Mouse (Mus musculus): ENCODE measurements around the gene Lrmda. TPM values are rescaled to one million over a fixed set of nuclear protein-coding genes. Genes with fewer than 3 reads are reported as not detected.

Lrmda gene
- polyA plus RNA-seq, 1 experiment from 2014 or later, result 1.8 TPM

DNA sequence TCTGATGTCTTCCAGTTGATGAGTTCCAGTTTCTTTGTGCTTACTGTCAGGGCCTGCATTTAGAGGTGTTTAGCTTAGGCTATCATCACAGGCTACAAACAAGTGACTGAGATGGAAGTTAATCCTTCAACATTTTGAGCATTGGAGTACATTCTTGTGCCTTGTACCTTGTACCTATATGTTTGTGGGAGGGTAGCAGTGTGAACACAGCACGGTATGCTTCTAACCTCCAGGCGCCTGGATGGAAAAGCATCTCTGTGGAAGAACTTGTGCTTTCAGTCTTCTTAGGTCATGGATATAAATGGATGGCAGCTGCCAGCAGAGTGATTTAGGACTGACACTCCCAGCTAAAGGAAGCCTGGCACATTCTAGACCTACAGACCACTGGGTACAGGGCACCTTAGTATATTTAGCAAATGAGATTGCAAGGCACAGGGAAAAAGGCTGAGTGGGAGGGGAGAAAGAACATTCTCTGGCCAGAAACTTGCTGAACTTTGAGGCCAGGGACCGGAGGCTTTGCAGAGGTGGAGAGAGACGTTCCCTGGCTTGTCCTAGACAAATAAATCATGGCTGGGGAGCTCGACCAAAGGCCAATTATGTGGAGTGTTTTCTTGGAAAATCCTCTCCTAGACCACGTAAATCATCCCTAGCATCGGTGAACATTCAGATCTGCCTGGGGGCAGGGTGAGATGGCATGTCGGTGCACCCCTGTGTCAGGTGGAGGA is 607.8 kb downstream of the Lrmda start:
- H3K36me3 ChIP-seq (ENCODE audit: control insufficient read depth, insufficient read depth), result no peaks in the 10 kb centered on the region
- H3K4me1 ChIP-seq (replicated peaks; ENCODE audit: control insufficient read depth, insufficient read depth, low read length), result no peaks in the 10 kb centered on the region
- no peak for ATAC-seq
- H3K9ac ChIP-seq (ENCODE audit: low read depth, low read length), result no peak overlapping the region
- 43% methylated on average over 8 of the region's 8 CpGs for whole genome bisulfite sequencing
- no peaks in the 10 kb centered on the region for H3K9me3 ChIP-seq (ENCODE audit: control insufficient read depth)
- no peak overlapping the region for H3K4me2 ChIP-seq (replicated peaks; ENCODE audit: low read depth)
- no peak overlapping the region for H3K4me3 ChIP-seq (ENCODE audit: low read depth, low read length)
- TF ChIP-seq CTCF (IDR thresholded peaks at IDR 0.05; ENCODE audit: low read depth), result 0 out of 2 replicates have a peak, but pooled peaks have one; percentile 9
- no peak overlapping the region for H3K27ac ChIP-seq (ENCODE audit: low read depth, low read length)
- no peaks in the 10 kb centered on the region for H3K27me3 ChIP-seq (replicated peaks; ENCODE audit: control insufficient read depth, insufficient read depth, low read length)

DNA sequence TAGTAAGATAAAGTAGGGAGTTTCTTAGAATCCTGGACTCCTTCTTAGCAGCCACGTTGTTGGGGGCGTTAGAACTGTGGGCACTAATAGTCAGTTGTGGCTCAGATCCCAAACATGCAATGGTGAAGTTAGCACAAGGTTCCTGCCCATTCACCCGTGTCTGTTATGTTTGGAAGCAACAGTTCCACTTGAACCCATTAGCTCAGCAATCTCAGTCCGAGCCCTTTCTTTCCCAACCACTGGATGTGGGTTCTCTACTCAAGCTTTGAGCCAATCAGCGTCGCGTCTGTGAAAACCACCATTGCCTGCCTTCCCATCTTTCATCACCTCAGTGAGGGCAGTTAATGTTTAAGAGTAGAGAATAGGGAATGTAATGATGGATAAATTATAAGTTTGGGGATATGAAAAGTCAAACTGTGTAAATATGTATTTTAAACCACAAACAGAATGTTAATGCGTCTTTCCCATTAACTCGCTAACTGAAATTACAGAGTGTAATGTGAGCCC is 610.9 kb downstream of the Lrmda start:
- H3K4me1 ChIP-seq (replicated peaks; ENCODE audit: control insufficient read depth, insufficient read depth, low read length), result no peaks in the 10 kb centered on the region
- H3K4me2 ChIP-seq (replicated peaks; ENCODE audit: low read depth), result no peak overlapping the region
- H3K4me3 ChIP-seq (ENCODE audit: low read depth, low read length), result no peak overlapping the region
- H3K36me3 ChIP-seq (ENCODE audit: control insufficient read depth, insufficient read depth), result no peaks in the 10 kb centered on the region
- H3K27ac ChIP-seq (ENCODE audit: low read depth, low read length), result no peak overlapping the region
- no peaks in the 10 kb centered on the region for H3K9me3 ChIP-seq (ENCODE audit: control insufficient read depth)
- no peak for ATAC-seq
- 91% methylated on average over 9 of the region's 9 CpGs for WGBS
- no peak overlapping the region for H3K9ac ChIP-seq (ENCODE audit: low read depth, low read length)
- no peak for TF ChIP-seq CTCF (IDR thresholded peaks at IDR 0.05; ENCODE audit: low read depth)
- H3K27me3 ChIP-seq (replicated peaks; ENCODE audit: control insufficient read depth, insufficient read depth, low read length), result no peaks in the 10 kb centered on the region

- H3K4me3 ChIP-seq (ENCODE audit: low read depth, low read length), result no peak overlapping the region
- no peaks in the 10 kb centered on the region for H3K36me3 ChIP-seq (ENCODE audit: control insufficient read depth, insufficient read depth)
- H3K9me3 ChIP-seq (ENCODE audit: control insufficient read depth), result no peaks in the 10 kb centered on the region
- WGBS, result 38% methylated on average over 1 of the region's 1 CpGs
- no peaks in the 10 kb centered on the region for H3K4me1 ChIP-seq (replicated peaks; ENCODE audit: control insufficient read depth, insufficient read depth, low read length)
- H3K27ac ChIP-seq (ENCODE audit: low read depth, low read length), result no peak overlapping the region
- H3K9ac ChIP-seq (ENCODE audit: low read depth, low read length), result no peak overlapping the region
- no peak overlapping the region for H3K4me2 ChIP-seq (replicated peaks; ENCODE audit: low read depth)
- ATAC-seq, result no peak
- no peaks in the 10 kb centered on the region for H3K27me3 ChIP-seq (replicated peaks; ENCODE audit: control insufficient read depth, insufficient read depth, low read length)
- TF ChIP-seq CTCF (IDR thresholded peaks at IDR 0.05; ENCODE audit: low read depth), result no peak
Observed at GRCm38 (mm10) chr14:22633612-22634011, 614.1 kb downstream of the Lrmda start.

GRCm38 (mm10) chr14:22643494-22643893 is 624.0 kb downstream of the Lrmda start:
- no peak overlapping the region for H3K27ac ChIP-seq (ENCODE audit: low read depth, low read length)
- H3K4me1 ChIP-seq (replicated peaks; ENCODE audit: control insufficient read depth, insufficient read depth, low read length), result no peaks in the 10 kb centered on the region; the same call in 1 of the 2 replicates
- no peaks in the 10 kb centered on the region for H3K27me3 ChIP-seq (replicated peaks; ENCODE audit: control insufficient read depth, insufficient read depth, low read length)
- no peak overlapping the region for H3K9ac ChIP-seq (ENCODE audit: low read depth, low read length)
- no peaks in the 10 kb centered on the region for H3K9me3 ChIP-seq (ENCODE audit: control insufficient read depth)
- no peak for ATAC-seq
- TF ChIP-seq CTCF (IDR thresholded peaks at IDR 0.05; ENCODE audit: low read depth), result no peak
- no peaks in the 10 kb centered on the region for H3K36me3 ChIP-seq (ENCODE audit: control insufficient read depth, insufficient read depth)
- H3K4me3 ChIP-seq (ENCODE audit: low read depth, low read length), result no peak overlapping the region
- 81% methylated on average over 4 of the region's 4 CpGs for WGBS
- no peak overlapping the region for H3K4me2 ChIP-seq (replicated peaks; ENCODE audit: low read depth)

GRCm38 (mm10) chr14:22647879-22648611 is 628.5 kb downstream of the Lrmda start:
- 49% methylated on average over 9 of the region's 9 CpGs for WGBS
- Histone ChIP-seq H3K36me3 (ENCODE audit: control insufficient read depth, insufficient read depth) (no peaks in the 10 kb centered on the region), H3K4me1 (replicated peaks; ENCODE audit: control insufficient read depth, insufficient read depth, low read length) (no peaks in the 10 kb centered on the region; the same call in 1 of the 2 replicates), H3K4me2 (replicated peaks; ENCODE audit: low read depth) (no peak overlapping the region), H3K9me3 (ENCODE audit: control insufficient read depth) (no peaks in the 10 kb centered on the region), H3K9ac (ENCODE audit: low read depth, low read length) (no peak overlapping the region), H3K27ac (ENCODE audit: low read depth, low read length) (no peak overlapping the region), H3K4me3 (ENCODE audit: low read depth, low read length) (no peak overlapping the region), H3K27me3 (replicated peaks; ENCODE audit: control insufficient read depth, insufficient read depth, low read length) (no peaks in the 10 kb centered on the region)
- TF ChIP-seq CTCF (IDR thresholded peaks at IDR 0.05; ENCODE audit: low read depth), result no peak
- no peak for ATAC-seq

- Histone ChIP-seq H3K4me3 (ENCODE audit: low read depth, low read length) (no peak overlapping the region), H3K27me3 (replicated peaks; ENCODE audit: control insufficient read depth, insufficient read depth, low read length) (no peaks in the 10 kb centered on the region), H3K4me1 (replicated peaks; ENCODE audit: control insufficient read depth, insufficient read depth, low read length) (no peaks in the 10 kb centered on the region; the same call in 1 of the 2 replicates), H3K36me3 (ENCODE audit: control insufficient read depth, insufficient read depth) (no peaks in the 10 kb centered on the region), H3K4me2 (replicated peaks; ENCODE audit: low read depth) (no peak overlapping the region), H3K9ac (ENCODE audit: low read depth, low read length) (no peak overlapping the region), H3K27ac (ENCODE audit: low read depth, low read length) (no peak overlapping the region), H3K9me3 (ENCODE audit: control insufficient read depth) (no peaks in the 10 kb centered on the region)
- no peak for TF ChIP-seq CTCF (IDR thresholded peaks at IDR 0.05; ENCODE audit: low read depth)
- no peak for ATAC-seq
- 33% methylated on average over 5 of the region's 5 CpGs for WGBS
Observed at GRCm38 (mm10) chr14:22649411-22649911, 629.9 kb downstream of the Lrmda start.

Data from intestine, postnatal 0 days (tissue).